Mouse (Mus musculus) CD4-positive, CD25-positive, alpha-beta regulatory T cell, adult 4 months (primary cell): Measurements from ENCODE around the gene Ssbp3. TPM values are rescaled to one million over a fixed set of nuclear protein-coding genes. Genes with fewer than 3 reads are reported as not detected.

Experiments used
- polyA plus RNA-seq, 2 experiments: library from polyadenylated mRNA; unstranded; fragments of 100-300 nt; shearing (Covaris generic); gene quantifications; one replicate each; pipeline ENCODE4 v1.2.1; 2017

The Ssbp3 gene
- polyA plus RNA-seq, 2 experiments from 2014 or later: 60.0 to 60.9 TPM

Other genes with a start within 250 kb of the Ssbp3 start
- gene Ttc4, start 231.8 kb upstream of the Ssbp3 start, polyA plus RNA-seq: 10 to 100 TPM; 53.8 to 77.4 TPM
- gene Mroh7, start 179.8 kb upstream of the Ssbp3 start, polyA plus RNA-seq: not detected
- not detected for gene Fam151a, start 176.8 kb upstream of the Ssbp3 start, polyA plus RNA-seq
- 10 to 100 TPM in 1 of 2 experiments, 1 to 10 TPM in 1; 2.5 to 10.2 TPM for gene Acot11, start 105.7 kb upstream of the Ssbp3 start, polyA plus RNA-seq
- gene Mrpl37, start 156.2 kb downstream of the Ssbp3 start, polyA plus RNA-seq: 10 to 100 TPM; 46.4 to 48.2 TPM
- 10 to 100 TPM in 1 of 2 experiments, 1 to 10 TPM in 1; 7.1 to 15.3 TPM for gene Cyb5rl, start 156.3 kb downstream of the Ssbp3 start, polyA plus RNA-seq
- gene Cdcp2, start 186.2 kb downstream of the Ssbp3 start, polyA plus RNA-seq: not detected